Mouse (Mus musculus) ZHBTc4 (cell line): ENCODE measurements at regions not wholly inside any gene's neighbourhood (a gene's known extent, or its start where the extent isn't known, plus 50 kb on each side); places are given as distances from the start of the nearest gene placed in this dataset.

Source experiments
- DNase-seq: peaks from one replicate; pipeline ENCODE4 v3.0.0-alpha.2; 2011; ENCODE audit warnings: low read depth, low spot score

GRCm38 (mm10) chr13:58663316-58663715, 52.6 kb upstream of the Slc28a3 start:
- DNase-seq, result peak; percentile 37

- peak; percentile 35 for DNase-seq
Observed at GRCm38 (mm10) chr13:58668664-58669063, 58.0 kb upstream of the Slc28a3 start.

GRCm38 (mm10) chr13:58670206-58670605, 59.5 kb upstream of the Slc28a3 start:
- DNase-seq, result no peak

GRCm38 (mm10) chr13:58675611-58676010, 64.9 kb upstream of the Slc28a3 start:
- peak; percentile 78 for DNase-seq

- no peak for DNase-seq
Observed at GRCm38 (mm10) chr13:58677521-58677920, 66.8 kb upstream of the Slc28a3 start.

- DNase-seq, result no peak
Observed at GRCm38 (mm10) chr13:58679663-58680062, 69.0 kb upstream of the Slc28a3 start.

GRCm38 (mm10) chr13:58686822-58687221, 76.1 kb upstream of the Slc28a3 start:
- no peak for DNase-seq

- no peak for DNase-seq
Observed at GRCm38 (mm10) chr13:58687609-58688008, 76.9 kb upstream of the Slc28a3 start.

GRCm38 (mm10) chr13:58688249-58688648, 77.6 kb upstream of the Slc28a3 start:
- no peak for DNase-seq

GRCm38 (mm10) chr13:58694703-58695102, 84.0 kb upstream of the Slc28a3 start:
- DNase-seq, result no peak

GRCm38 (mm10) chr13:58695964-58696363, 85.3 kb upstream of the Slc28a3 start:
- DNase-seq, result no peak

GRCm38 (mm10) chr13:58700021-58700420, 89.3 kb upstream of the Slc28a3 start:
- no peak for DNase-seq

- DNase-seq, result no peak
Observed at GRCm38 (mm10) chr13:58704141-58704540, 93.5 kb upstream of the Slc28a3 start.

GRCm38 (mm10) chr13:58716584-58716983, 89.8 kb upstream of the Ntrk2 start:
- peak; percentile 15 for DNase-seq

- peak; percentile 8 for DNase-seq
Observed at GRCm38 (mm10) chr13:58730500-58731105, 75.8 kb upstream of the Ntrk2 start.

- DNase-seq, result peak; percentile 76
Observed at GRCm38 (mm10) chr13:58732776-58733175, 73.6 kb upstream of the Ntrk2 start.

- DNase-seq, result no peak
Observed at GRCm38 (mm10) chr13:58733615-58734014, 72.8 kb upstream of the Ntrk2 start.

GRCm38 (mm10) chr13:58735577-58735976, 70.8 kb upstream of the Ntrk2 start:
- DNase-seq, result no peak

GRCm38 (mm10) chr13:58740731-58741130, 65.6 kb upstream of the Ntrk2 start:
- no peak for DNase-seq

- DNase-seq, result peak; percentile 83
Observed at GRCm38 (mm10) chr13:58746056-58746455, 60.3 kb upstream of the Ntrk2 start.

- DNase-seq, result no peak
Observed at GRCm38 (mm10) chr13:58747685-58748084, 58.7 kb upstream of the Ntrk2 start.

- DNase-seq, result no peak
Observed at GRCm38 (mm10) chr13:58756125-58756524, 50.2 kb upstream of the Ntrk2 start.
